In genomic region chr7:13007341-13008092, GRCm38 (mm10) we compare ENCODE assay signal across 8 mouse cellular contexts. TPM values are rescaled to one million over a fixed set of nuclear protein-coding genes. Genes with fewer than 3 reads are reported as not detected.
DNase-seq lines count a peak whose midpoint lies in the region; ATAC-seq and TF ChIP-seq lines count a peak whose summit lies in the region.

No protein-coding gene starts in this region.

- H3K4me3 ChIP-seq in heart, embryonic 15.5 days: no peak overlapping the region
- peak overlapping the region; percentile 63 to 78 for H3K4me3 ChIP-seq in ES-E14 (ENCODE audit: insufficient read depth in 1 of 2, low read depth in 1 of 2, low read length in 2 of 2, poor library complexity in 1 of 2, severe bottlenecking in 1 of 2)
- H3K4me3 ChIP-seq in forebrain, embryonic 11.5 days (ENCODE audit: low read depth, low read length): no peak overlapping the region; the same call in 1 of the 2 replicates
- no peak overlapping the region; the same call in 1 of the 2 replicates for H3K4me3 ChIP-seq in limb, embryonic 14.5 days (replicated peaks; ENCODE audit: low read length)

- TF ChIP-seq POLR2A in limb, embryonic 14.5 days (IDR thresholded peaks at IDR 0.05; ENCODE audit: borderline replicate concordance, extremely low read depth, insufficient read depth, insufficient read length): no peak

- H3K4me2 ChIP-seq in heart, embryonic 15.5 days: no peak overlapping the region
- H3K4me2 ChIP-seq in forebrain, embryonic 11.5 days (ENCODE audit: low read depth, low read length, severe bottlenecking): 0 out of 2 replicates have a peak overlapping the region, but pooled peaks have one; percentile 12
- H3K4me2 ChIP-seq in limb, embryonic 14.5 days (replicated peaks; ENCODE audit: low read depth, low read length, severe bottlenecking): peak overlapping the region; percentile 25; the same call in 1 of the 2 replicates

- no peaks in the 10 kb centered on the region for H3K9me3 ChIP-seq in heart, embryonic 15.5 days (replicated peaks)
- no peaks in the 10 kb centered on the region for H3K9me3 ChIP-seq in ES-E14 (ENCODE audit: control insufficient read depth, insufficient read depth, low read depth, low read length)
- H3K9me3 ChIP-seq in forebrain, embryonic 11.5 days (ENCODE audit: control insufficient read depth, low read length): no peaks in the 10 kb centered on the region
- H3K9me3 ChIP-seq in limb, embryonic 14.5 days (ENCODE audit: control insufficient read depth, low read length): no peaks in the 10 kb centered on the region

- H3K27ac ChIP-seq in heart, embryonic 15.5 days: no peak overlapping the region
- H3K27ac ChIP-seq in ES-E14 (ENCODE audit: insufficient read depth, low read depth, low read length, poor library complexity, severe bottlenecking): no peak overlapping the region
- H3K27ac ChIP-seq in forebrain, embryonic 11.5 days (ENCODE audit: low read depth, low read length): no peak overlapping the region
- no peak overlapping the region for H3K27ac ChIP-seq in limb, embryonic 14.5 days (replicated peaks; ENCODE audit: low read depth, low read length)

- H3K36me3 ChIP-seq in heart, embryonic 15.5 days: peaks cover 31% of the 10 kb centered on the region
- no peaks in the 10 kb centered on the region; the same call in 1 of the 2 replicates for H3K36me3 ChIP-seq in ES-E14 (ENCODE audit: control insufficient read depth, insufficient read depth, low read length, poor library complexity, severe bottlenecking)
- H3K36me3 ChIP-seq in forebrain, embryonic 11.5 days (ENCODE audit: control insufficient read depth, insufficient read depth, low read length): peaks cover 10% of the 10 kb centered on the region; the same call in 1 of the 2 replicates
- H3K36me3 ChIP-seq in limb, embryonic 14.5 days (ENCODE audit: control insufficient read depth, insufficient read depth, low read length): peaks cover 23% of the 10 kb centered on the region

- no peak for DNase-seq in heart, postnatal 4 days
- no peak for DNase-seq in ES-E14 (ENCODE audit: low read depth, low spot score)
- peak; percentile 63 for DNase-seq in forebrain, embryonic 11.5 days (ENCODE audit: low spot score)
- no peak for DNase-seq in limb, embryonic 14.5 days (ENCODE audit: low spot score)
- DNase-seq in spleen, postnatal 10 days (ENCODE audit: low spot score in 2 of 2): no peak
- DNase-seq in right cerebral cortex, adult 18-20 months: no peak
- no peak for DNase-seq in thymus, adult 18-20 months

- peaks cover 22% of the 10 kb centered on the region for H3K4me1 ChIP-seq in heart, embryonic 15.5 days (replicated peaks)
- H3K4me1 ChIP-seq in ES-E14 (ENCODE audit: control insufficient read depth in 2 of 2, insufficient read depth in 2 of 2, low read length in 2 of 2, poor library complexity in 1 of 2): peaks cover 3 to 12% of the 10 kb centered on the region in 2 experiments; a peak in 3 of 4 replicates
- peaks cover 13% of the 10 kb centered on the region for H3K4me1 ChIP-seq in forebrain, embryonic 11.5 days (replicated peaks; ENCODE audit: control insufficient read depth, insufficient read depth, low read length)
- H3K4me1 ChIP-seq in limb, embryonic 14.5 days (ENCODE audit: control insufficient read depth, insufficient read depth, low read length): peaks cover 16% of the 10 kb centered on the region

- WGBS in heart, embryonic 15.5 days: 49% methylated on average over 57 of the region's 57 CpGs
- WGBS in forebrain, embryonic 11.5 days: 36% methylated on average over 56 of the region's 57 CpGs
- 34% methylated on average over 55 of the region's 57 CpGs for WGBS in limb, embryonic 14.5 days

- no peak for ATAC-seq in heart, embryonic 15.5 days (replicated peaks; ENCODE audit: insufficient number of reproducible peaks, insufficient read depth, low FRiP score, low read depth)
- no peak for ATAC-seq in forebrain, embryonic 11.5 days (replicated peaks; ENCODE audit: low FRiP score)
- ATAC-seq in limb, embryonic 14.5 days (ENCODE audit: low FRiP score, low read depth): no peak

- in situ Hi-C loops in ES-E14 (cut with MboI; ENCODE audit: low sequenced_read_pairs in 2 of 2, unreplicated experiment in 2 of 2): no loop called here

- 0 out of 2 replicates have a peak, but pooled peaks cover 4% of the 10 kb centered on the region for H3K27me3 ChIP-seq in heart, embryonic 15.5 days
- H3K27me3 ChIP-seq in forebrain, embryonic 11.5 days (ENCODE audit: control insufficient read depth, insufficient read depth, low read length): no peaks in the 10 kb centered on the region
- 0 out of 2 replicates have a peak, but pooled peaks cover 4% of the 10 kb centered on the region for H3K27me3 ChIP-seq in limb, embryonic 14.5 days (ENCODE audit: control insufficient read depth, insufficient read depth, low read length)

- peak overlapping the region; percentile 19; the same call in 1 of the 2 replicates for H3K9ac ChIP-seq in heart, embryonic 15.5 days
- peak overlapping the region; percentile 61 for H3K9ac ChIP-seq in ES-E14 (ENCODE audit: insufficient read depth, low read depth, low read length, poor library complexity, severe bottlenecking)
- 0 out of 2 replicates have a peak overlapping the region, but pooled peaks have one; percentile 1 for H3K9ac ChIP-seq in forebrain, embryonic 11.5 days (ENCODE audit: low read length)
- peak overlapping the region; percentile 41 for H3K9ac ChIP-seq in limb, embryonic 14.5 days (ENCODE audit: low read depth, low read length, severe bottlenecking)

TF ChIP-seq in ES-E14, 5 proteins besides CTCF, POLR2A, EP300 and RAD21:
- no peak for TF ChIP-seq MAFK (IDR thresholded peaks at IDR 0.05; ENCODE audit: insufficient read depth, low read depth, low read length)
- TF ChIP-seq HCFC1 (IDR thresholded peaks at IDR 0.05; ENCODE audit: borderline replicate concordance, insufficient read depth, low read length): no peak
- no peak for TF ChIP-seq ZC3H11A (IDR thresholded peaks at IDR 0.05; ENCODE audit: borderline replicate concordance, low read depth, low read length)
- TF ChIP-seq ZNF384 (IDR thresholded peaks at IDR 0.05; ENCODE audit: low read depth, low read length): no peak
- no peak for TF ChIP-seq CHD2 (IDR thresholded peaks at IDR 0.05; ENCODE audit: low read depth, low read length)

RNA-seq across cellular contexts. Expression of gene Zbtb45, which starts 2.3 kb away (rescaled TPM):
- polyA plus RNA-seq in heart, embryonic 15.5 days (2015; fragmentation: Nextera tagmentation; extraction: Ambion mirVana): 12.2 and 18.0 TPM in 2 replicates
- total RNA-seq in heart, postnatal 4 days (2021): 10 to 100 TPM; 11.0 to 12.1 TPM
- 23.7 and 26.7 TPM in 2 replicates for total RNA-seq in ES-E14 (2012; rRNA removed)
- 31.9 and 37.3 TPM in 2 replicates for polyA plus RNA-seq in forebrain, embryonic 11.5 days (2014; fragmentation: Nextera tagmentation; extraction: Ambion mirVana)
- 29.3 and 46.7 TPM in 2 replicates for polyA plus RNA-seq in limb, embryonic 14.5 days (2012; rRNA removed)
- polyA plus RNA-seq in limb, embryonic 14.5 days (2014; fragmentation: Nextera tagmentation; extraction: Ambion mirVana): 25.5 and 25.8 TPM in 2 replicates

RNA-seq across cellular contexts. Expression of gene Trim28, which starts 8.6 kb away (rescaled TPM):
- polyA plus RNA-seq in heart, embryonic 15.5 days (2015; fragmentation: Nextera tagmentation; extraction: Ambion mirVana): 116 and 173 TPM in 2 replicates
- 100 to 1,000 TPM; 240 to 249 TPM for total RNA-seq in heart, postnatal 4 days (2021)
- 2,698 and 2,854 TPM in 2 replicates for total RNA-seq in ES-E14 (2012; rRNA removed)
- 507 and 586 TPM in 2 replicates for polyA plus RNA-seq in forebrain, embryonic 11.5 days (2014; fragmentation: Nextera tagmentation; extraction: Ambion mirVana)
- polyA plus RNA-seq in limb, embryonic 14.5 days (2012; rRNA removed): 610 and 816 TPM in 2 replicates
- 408 and 456 TPM in 2 replicates for polyA plus RNA-seq in limb, embryonic 14.5 days (2014; fragmentation: Nextera tagmentation; extraction: Ambion mirVana)

RNA-seq across cellular contexts. Expression of gene Slc27a5, which starts 9.5 kb away (rescaled TPM):
- 0.14 TPM in 1 of 2 replicates, not detected in the other for polyA plus RNA-seq in heart, embryonic 15.5 days (2015; fragmentation: Nextera tagmentation; extraction: Ambion mirVana)
- total RNA-seq in heart, postnatal 4 days (2021): not detected
- 0.45 and 0.69 TPM in 2 replicates for total RNA-seq in ES-E14 (2012; rRNA removed)
- polyA plus RNA-seq in forebrain, embryonic 11.5 days (2014; fragmentation: Nextera tagmentation; extraction: Ambion mirVana): 0.13 TPM in 1 of 2 replicates, not detected in the other
- polyA plus RNA-seq in limb, embryonic 14.5 days (2012; rRNA removed): 0.23 and 0.26 TPM in 2 replicates
- not detected in 2 replicates for polyA plus RNA-seq in limb, embryonic 14.5 days (2014; fragmentation: Nextera tagmentation; extraction: Ambion mirVana)

RNA-seq across cellular contexts. Expression of gene Chmp2a, which starts 27.1 kb away (rescaled TPM):
- 129 and 133 TPM in 2 replicates for polyA plus RNA-seq in heart, embryonic 15.5 days (2015; fragmentation: Nextera tagmentation; extraction: Ambion mirVana)
- total RNA-seq in heart, postnatal 4 days (2021): 100 to 1,000 TPM; 114 to 129 TPM
- total RNA-seq in ES-E14 (2012; rRNA removed): 103 and 143 TPM in 2 replicates
- polyA plus RNA-seq in forebrain, embryonic 11.5 days (2014; fragmentation: Nextera tagmentation; extraction: Ambion mirVana): 114 and 127 TPM in 2 replicates
- 97.3 and 151 TPM in 2 replicates for polyA plus RNA-seq in limb, embryonic 14.5 days (2012; rRNA removed)
- 164 TPM in 2 replicates for polyA plus RNA-seq in limb, embryonic 14.5 days (2014; fragmentation: Nextera tagmentation; extraction: Ambion mirVana)

RNA-seq across cellular contexts. Expression of gene Zfp446, which starts 29.9 kb away (rescaled TPM):
- polyA plus RNA-seq in heart, embryonic 15.5 days (2015; fragmentation: Nextera tagmentation; extraction: Ambion mirVana): 5.0 and 6.4 TPM in 2 replicates
- 1 to 10 TPM; 3.3 to 4.3 TPM for total RNA-seq in heart, postnatal 4 days (2021)
- 6.4 and 7.3 TPM in 2 replicates for total RNA-seq in ES-E14 (2012; rRNA removed)
- polyA plus RNA-seq in forebrain, embryonic 11.5 days (2014; fragmentation: Nextera tagmentation; extraction: Ambion mirVana): 12.8 and 14.6 TPM in 2 replicates
- polyA plus RNA-seq in limb, embryonic 14.5 days (2012; rRNA removed): 10.1 and 12.5 TPM in 2 replicates
- polyA plus RNA-seq in limb, embryonic 14.5 days (2014; fragmentation: Nextera tagmentation; extraction: Ambion mirVana): 3.5 and 5.4 TPM in 2 replicates

Comparison
In these comparisons a context has a peak if more than half of its experiments do, and no peak if none do; other contexts are left out.
1. H3K4me3 ChIP-seq: peak in ES-E14 (2 of 2); none in heart, embryonic 15.5 days (single experiment), forebrain, embryonic 11.5 days (single experiment) and limb, embryonic 14.5 days (single experiment).
2. H3K9ac ChIP-seq: peak in every context shown above with its lines; median percentile 61 in ES-E14; 41 in limb, embryonic 14.5 days; 19 in heart, embryonic 15.5 days; 1 in forebrain, embryonic 11.5 days.